Mouse (Mus musculus) liver, embryonic 14.5 days (tissue): ENCODE measurements around the gene Nsf.
"Not testable (repeated sequence)": the region's sequence is repeated elsewhere in the genome, so short reads cannot be mapped to it uniquely, and the experiment has no call there.

Experiments
- CTCF ChIP-seq: IDR thresholded peaks from 2 replicates; pipeline ENCODE4 v1.5.1; 2016; ENCODE audit warnings: antibody characterized with exemption, low read depth, control low read depth
- EP300 ChIP-seq: IDR thresholded peaks from 2 replicates; pipeline ENCODE4 v1.6.1; 2016; ENCODE audit warnings: antibody characterized with exemption, low read depth

DNA sequence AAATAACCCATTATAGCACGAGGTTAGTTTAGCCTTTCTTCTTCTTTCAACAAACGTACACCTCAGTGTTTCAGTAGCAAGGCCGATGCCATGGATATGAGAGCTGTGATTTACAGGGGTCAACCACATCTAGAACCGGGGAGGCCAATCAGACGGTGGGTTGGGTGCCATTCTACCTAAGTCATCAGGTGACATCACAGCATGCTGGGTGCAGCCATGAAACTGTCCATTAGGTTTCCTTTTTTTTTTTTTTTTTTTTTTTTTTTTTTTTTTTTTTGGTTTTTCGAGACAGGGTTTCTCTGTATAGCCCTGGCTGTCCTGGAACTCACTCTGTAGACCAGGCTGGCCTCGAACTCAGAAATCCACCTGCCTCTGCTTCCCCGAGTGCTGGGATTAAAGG lies 74.4 kb downstream of the Nsf start:
- not testable (repeated sequence) for TF ChIP-seq CTCF, EP300
